Mouse (Mus musculus): ENCODE measurements around the gene Xlr3a.
"Not testable (repeated sequence)": the region's sequence is repeated elsewhere in the genome, so short reads cannot be mapped to it uniquely, and the experiment has no call there.

Xlr3a gene

GRCm38 (mm10) chrX:73096941-73097508, at the start of gene Xlr3a:
Gene Xlr3a (minus strand): TSS chrX:73097095.
- DNase-seq (ENCODE audit: low read depth, low spot score) = not testable (repeated sequence)

- not testable (repeated sequence) for DNase-seq (ENCODE audit: low read depth, low spot score)
These were observed 46.3 kb upstream of the Xlr3a start for GRCm38 (mm10) chrX:73143218-73143618.

GRCm38 (mm10) chrX:73122859-73123829, 26.2 kb upstream of the Xlr3a start:
- DNase-seq (ENCODE audit: low read depth, low spot score) = not testable (repeated sequence)

- DNase-seq (ENCODE audit: low read depth, low spot score) = not testable (repeated sequence)
These were observed 19.9 kb upstream of the Xlr3a start, which contains the start of gene Gm14685 for GRCm38 (mm10) chrX:73116747-73117146. Gene Gm14685 (plus strand): TSS chrX:73117047.

GRCm38 (mm10) chrX:73082267-73083055, 14.4 kb downstream of the Xlr3a start, which contains the start of gene Xlr4a:
Gene Xlr4a (minus strand): TSS chrX:73082478.
- DNase-seq (ENCODE audit: low read depth, low spot score) = not testable (repeated sequence)

GRCm38 (mm10) chrX:73066765-73067312, 30.1 kb downstream of the Xlr3a start:
- DNase-seq (ENCODE audit: low read depth, low spot score) = not testable (repeated sequence)

- no peak for DNase-seq (ENCODE audit: low read depth, low spot score)
These were observed 32.5 kb downstream of the Xlr3a start, which contains the start of gene Pnma3 for GRCm38 (mm10) chrX:73064415-73064793. Gene Pnma3 (plus strand): TSS chrX:73064787.

- DNase-seq (ENCODE audit: low read depth, low spot score) = peak; percentile 30
These were observed 33.1 kb downstream of the Xlr3a start for GRCm38 (mm10) chrX:73063512-73064414.

- DNase-seq (ENCODE audit: low read depth, low spot score) = no peak
These were observed 34.6 kb downstream of the Xlr3a start for GRCm38 (mm10) chrX:73062323-73062722.

- DNase-seq (ENCODE audit: low read depth, low spot score) = no peak
These were observed 35.4 kb downstream of the Xlr3a start for GRCm38 (mm10) chrX:73061528-73061927.

- DNase-seq (ENCODE audit: low read depth, low spot score) = peak; percentile 76
These were observed 42.9 kb downstream of the Xlr3a start for GRCm38 (mm10) chrX:73053860-73054563.

- no peak for DNase-seq (ENCODE audit: low read depth, low spot score)
These were observed 57.2 kb downstream of the Xlr3a start for GRCm38 (mm10) chrX:73039666-73040065.

GRCm38 (mm10) chrX:73038831-73039230, 58.1 kb downstream of the Xlr3a start:
- no peak for DNase-seq (ENCODE audit: low read depth, low spot score)

GRCm38 (mm10) chrX:73037003-73037402, 59.9 kb downstream of the Xlr3a start, which contains the start of gene Pnma5:
Gene Pnma5 (minus strand): TSS chrX:73037103.
- DNase-seq (ENCODE audit: low read depth, low spot score) = no peak

Measured in brain, embryonic 18.5 days (tissue).